Mouse (Mus musculus): ENCODE data around the gene Cops8.
A peak's percentile ranks its signal among the peaks of the same experiment; 100 is the strongest.

Gene Cops8

DNA sequence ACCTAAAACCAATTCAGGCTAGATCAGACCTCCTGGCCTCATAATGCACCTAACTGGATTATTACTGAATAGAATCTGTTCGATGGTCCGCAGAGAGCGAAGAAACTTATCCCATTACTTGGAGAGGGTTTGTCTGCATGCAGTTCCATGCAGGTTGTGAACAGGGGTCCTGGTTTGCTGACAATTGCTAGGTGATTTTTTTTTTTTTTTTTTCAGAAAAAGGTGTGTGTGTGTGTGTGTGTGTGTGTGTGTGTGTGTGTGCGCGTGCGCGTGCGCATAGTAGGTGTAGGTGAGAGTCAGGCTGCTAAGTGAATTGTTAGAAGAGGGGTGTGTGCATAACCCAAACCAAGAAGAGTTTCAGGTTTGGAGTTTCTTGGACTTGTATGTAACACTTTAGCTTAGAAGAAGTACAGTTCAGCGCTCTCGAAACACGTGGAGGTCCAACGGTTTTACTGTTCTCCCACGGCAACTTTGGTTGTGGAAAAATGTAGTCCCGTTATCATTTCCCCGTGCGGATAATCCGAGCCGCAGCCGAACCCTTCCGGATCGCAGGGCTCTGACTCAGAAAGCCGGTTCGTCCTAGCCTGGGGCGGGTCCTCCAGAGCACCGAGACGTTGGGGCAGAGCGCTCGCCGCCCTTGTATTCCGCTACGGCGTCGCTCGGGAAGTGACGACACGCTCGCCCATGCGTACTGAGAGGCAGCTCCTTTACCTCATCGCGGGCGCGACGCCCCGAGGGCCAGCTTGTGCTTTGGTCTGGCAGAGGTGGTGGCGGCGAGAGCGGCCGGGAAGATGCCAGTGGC lies at the start of gene Cops8:
Gene Cops8 (plus strand): TSS at position 223 of the 802 bp plus-strand sequence.
- DNase-seq (ENCODE audit: low read depth, low spot score) = peak; percentile 99

DNA sequence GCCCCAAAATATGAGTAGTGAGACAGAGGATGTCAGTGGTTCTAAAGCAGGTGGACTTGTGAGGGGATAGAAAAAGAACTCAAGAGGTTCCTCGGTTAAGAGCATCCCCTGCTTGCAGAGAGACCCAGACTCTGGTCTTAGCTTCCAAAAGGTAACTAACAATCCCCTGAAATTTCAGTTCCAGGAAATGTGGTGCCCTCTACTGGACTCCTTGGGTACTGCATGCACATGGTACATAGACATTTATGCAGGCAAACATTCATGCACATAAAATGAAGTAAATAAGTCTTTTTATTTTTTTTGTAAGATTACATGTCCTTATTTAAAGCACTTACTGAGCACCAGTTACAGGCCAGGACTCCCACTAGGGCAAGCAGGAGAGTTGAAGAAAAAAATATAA lies 45.6 kb upstream of the Cops8 start:
- no peak for DNase-seq (ENCODE audit: low read depth, low spot score)

DNA sequence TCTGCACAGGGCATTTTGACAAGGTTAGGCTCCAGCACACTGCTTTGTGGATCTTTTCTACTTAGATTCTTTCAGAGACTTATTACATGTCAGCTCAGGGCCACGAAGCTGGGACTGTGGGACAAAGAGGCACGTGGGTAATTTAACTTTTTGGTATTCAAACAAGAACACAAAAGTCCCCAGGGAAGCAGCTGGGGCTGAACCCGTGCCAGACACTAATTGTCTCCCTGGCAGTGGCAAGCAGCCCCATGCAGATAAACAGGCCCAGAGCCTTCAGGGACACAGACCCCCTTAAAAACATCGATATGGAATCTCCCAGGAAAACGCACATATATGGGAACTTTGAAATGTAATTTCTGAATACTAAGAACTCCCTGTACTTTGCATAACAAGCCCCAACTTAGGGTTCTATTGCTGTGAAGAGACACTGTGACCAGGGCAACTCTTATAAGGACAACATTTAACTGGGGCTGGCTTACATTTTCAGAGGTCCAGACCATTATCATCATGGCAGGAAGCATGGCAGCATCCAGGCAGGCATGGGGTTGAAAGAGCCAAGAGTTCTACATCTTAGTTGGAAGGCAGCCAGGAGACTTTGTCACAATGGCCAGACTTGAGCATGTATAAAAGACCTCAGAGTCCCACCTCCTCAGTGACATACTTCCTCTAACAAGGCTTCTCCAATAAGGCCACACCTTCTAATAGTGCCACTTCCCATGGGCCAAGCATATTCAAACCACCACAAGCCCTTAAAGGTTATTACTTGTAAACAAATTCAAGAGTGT lies 41.6 kb upstream of the Cops8 start:
- no peak for DNase-seq (ENCODE audit: low read depth, low spot score)

DNA sequence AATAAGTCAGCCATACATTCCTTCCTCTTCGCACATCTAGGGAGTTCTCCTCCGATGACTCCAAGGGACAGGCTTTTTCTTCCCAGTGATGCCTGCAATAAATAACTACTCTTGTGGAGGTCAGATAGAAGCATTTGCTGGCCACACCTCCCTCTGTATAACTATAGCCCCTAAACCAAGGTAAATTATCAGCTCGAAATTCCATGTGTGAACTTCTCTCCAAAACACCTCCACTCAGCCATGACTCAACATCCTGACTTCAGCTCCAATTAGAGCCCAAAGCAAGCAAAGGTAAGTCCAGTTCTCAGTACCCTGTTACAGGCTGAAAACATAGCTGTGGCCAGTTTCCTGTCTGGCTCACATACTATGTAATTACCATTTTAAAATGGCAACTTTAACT lies 38.8 kb upstream of the Cops8 start:
- DNase-seq (ENCODE audit: low read depth, low spot score) = no peak

DNA sequence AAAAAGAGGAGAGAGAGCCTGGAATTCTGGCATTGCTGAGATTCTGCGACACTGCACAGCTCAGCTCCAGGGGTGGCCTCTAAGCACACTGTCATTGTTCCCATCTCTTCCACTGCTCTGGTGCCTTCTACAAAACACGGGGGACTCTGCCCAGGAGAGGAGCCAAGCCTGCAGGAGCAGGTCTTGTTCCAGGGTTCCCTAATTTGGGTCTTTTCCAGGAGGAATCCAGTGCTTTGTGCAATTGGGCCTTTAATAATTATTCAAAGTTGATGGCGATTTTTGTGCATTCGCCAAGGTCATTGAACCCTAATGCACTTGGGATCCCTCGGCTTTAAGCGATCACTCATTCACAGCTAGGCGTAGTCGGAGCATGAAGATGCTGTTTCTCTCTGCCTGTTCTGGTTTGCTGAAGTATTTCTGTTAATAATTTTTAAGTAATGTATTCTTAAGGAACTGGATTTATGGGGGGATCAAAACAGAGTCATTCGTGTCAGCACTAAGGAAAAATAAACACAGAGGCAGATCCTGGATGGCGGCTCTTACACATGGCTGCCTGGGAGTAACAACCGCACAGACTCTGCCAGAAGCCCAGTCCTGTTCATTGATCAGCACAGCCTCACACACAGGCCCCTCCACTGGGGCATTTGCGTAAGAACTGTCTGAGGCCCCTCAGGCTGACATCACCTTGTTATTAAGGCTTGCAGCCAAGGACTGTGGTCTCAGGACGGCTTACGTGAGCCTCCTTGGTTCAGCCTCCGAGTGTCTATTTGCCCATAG lies 35.9 kb upstream of the Cops8 start:
- DNase-seq (ENCODE audit: low read depth, low spot score) = no peak

DNA sequence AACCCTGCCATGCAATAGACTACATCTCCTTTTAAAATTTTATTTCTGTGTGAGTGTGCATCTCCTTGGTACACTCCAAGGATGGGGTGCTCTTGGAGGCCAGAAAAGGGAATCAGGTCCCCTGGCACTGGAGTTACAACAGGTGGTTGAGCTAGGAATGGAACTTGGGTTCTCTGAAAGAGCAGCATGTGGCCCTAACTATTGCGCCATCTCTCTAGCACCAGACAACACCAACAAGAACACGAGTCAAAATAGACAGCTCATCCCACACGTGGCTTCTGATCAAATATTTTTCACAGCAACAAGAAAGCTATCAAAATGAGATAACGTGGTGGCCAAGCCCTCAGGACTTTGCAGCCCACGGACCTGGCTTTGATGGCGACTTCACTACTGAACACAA lies 28.9 kb upstream of the Cops8 start:
- no peak for DNase-seq (ENCODE audit: low read depth, low spot score)

DNA sequence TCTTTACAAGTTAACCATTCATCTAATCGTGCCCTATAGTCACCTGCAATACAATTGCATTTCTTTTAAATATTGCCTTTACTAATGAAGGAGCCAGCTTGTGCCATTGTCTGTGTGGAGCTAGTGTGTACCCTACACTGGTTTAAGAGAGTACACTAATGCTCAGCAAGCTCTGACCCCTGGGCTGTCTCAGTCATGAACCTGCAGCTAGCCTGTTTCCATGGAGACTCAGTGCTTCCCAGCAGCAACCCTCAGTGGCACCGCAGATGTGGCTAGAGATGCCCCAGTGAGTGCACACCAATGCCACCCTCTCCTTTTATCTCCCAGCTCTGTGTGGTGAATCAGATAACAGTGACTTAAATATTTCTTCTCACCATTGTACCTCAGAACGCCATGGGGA lies 27.9 kb upstream of the Cops8 start:
- DNase-seq (ENCODE audit: low read depth, low spot score) = no peak

DNA sequence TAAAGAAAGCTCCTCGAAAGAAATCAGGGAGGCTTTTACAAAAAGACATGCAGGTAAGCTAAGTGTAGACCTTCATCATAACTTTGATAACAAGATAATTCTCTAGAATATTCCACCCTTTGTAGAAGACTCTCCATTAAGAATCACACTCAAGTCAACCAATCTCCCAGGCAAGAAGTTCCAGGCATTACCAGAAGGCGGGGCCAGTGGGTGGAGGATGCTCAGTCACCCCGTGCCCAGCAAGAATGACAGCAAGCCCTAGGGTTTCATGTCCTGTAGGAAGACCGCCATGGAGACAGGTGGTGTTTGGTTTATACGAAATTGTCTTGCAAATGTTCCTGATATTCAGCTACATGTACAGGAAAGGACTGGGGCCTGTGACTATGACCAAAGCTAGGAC lies 25.4 kb upstream of the Cops8 start:
- no peak for DNase-seq (ENCODE audit: low read depth, low spot score)

DNA sequence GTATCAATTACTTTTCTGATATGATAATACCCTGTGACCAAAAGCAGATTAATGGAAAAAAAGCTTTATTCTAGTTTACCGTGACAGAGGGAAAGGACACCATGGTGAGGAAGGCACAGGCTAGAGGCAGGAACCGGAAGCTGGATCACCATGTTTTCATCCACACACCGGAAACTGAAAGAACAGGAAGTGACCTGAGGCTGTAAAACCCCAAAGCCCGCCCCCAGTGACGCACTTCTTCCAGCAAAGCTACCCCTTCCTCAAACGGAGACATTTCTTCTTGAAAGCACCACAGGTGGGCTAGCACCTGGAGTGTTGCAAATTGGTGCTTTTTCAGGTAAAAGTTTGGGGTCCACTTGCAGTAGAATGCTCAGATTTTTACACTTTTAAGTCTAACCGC lies 20.1 kb upstream of the Cops8 start:
- no peak for DNase-seq (ENCODE audit: low read depth, low spot score)

DNA sequence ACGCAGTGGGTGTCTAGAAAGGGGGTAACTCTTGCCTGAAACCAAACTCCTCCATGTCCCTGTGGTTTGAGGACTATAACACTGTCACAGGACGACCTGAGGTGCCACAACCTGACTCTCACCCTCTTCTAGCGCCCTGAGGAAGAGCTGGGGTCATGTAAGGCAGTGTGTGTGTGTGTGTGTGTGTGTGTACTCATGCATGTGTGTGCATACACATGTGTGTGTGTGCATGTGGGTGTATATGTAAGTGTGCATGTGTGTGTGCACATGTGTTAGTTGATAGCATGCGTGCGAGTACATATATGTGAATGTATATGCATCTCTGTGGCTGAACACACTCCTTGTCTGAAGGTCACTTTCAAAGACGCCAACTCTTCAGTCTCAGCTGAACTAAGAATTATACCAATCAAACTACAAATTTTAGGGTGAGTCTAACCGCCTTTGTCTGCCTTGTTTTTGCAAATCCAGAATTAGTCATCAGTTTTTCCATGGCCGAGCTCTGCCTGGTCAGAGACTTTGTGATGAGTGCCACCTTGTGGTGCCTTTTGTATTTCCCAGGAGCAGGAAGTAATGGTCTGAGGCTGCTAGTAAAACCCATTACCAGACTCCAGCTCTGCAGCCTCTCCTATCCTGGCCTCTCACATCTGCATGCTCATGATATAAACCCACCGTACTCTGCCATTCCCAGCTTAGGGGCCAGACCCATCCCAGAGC lies 14.6 kb upstream of the Cops8 start:
- peak; percentile 42 for DNase-seq (ENCODE audit: low read depth, low spot score)

DNA sequence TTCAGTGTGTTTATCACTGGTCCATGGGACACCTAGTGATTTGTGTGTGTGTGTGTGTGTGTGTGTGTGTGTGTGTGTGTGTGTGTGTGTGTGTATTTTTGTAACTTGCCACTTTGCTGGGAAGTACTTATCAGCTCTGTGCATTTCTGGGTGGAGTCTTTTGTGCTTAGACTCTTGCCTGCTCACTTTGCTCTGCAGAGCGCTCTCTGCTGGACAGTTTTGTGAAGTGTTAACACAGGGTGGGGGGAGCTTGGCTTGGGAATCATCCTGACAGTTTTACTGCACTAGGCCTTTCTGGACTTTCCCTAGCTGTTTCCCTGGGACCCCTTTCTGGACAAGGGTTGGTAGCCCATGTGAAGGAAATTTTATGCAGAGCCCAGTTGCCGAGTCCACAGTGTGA lies 12.0 kb upstream of the Cops8 start:
- DNase-seq (ENCODE audit: low read depth, low spot score) = peak; percentile 31

DNA sequence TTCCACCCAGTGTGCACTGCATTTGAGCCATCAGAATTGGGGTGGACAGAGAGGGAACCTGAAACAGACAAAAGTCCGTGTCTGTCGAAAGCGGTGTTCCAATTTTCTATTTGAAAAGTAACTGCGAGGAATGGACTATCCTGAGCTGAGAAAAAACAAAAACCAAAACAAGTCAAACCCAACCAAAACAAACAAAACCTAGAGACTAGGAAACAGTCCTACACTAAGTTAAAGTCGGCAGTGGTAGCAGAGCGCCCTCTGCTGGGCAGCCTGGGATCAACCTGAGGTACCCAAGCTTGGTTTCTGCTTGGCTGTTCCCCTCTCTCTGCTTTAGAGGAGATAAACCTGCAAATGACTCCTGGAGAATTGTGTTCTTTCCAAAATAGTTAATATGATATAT lies 10.0 kb upstream of the Cops8 start:
- peak; percentile 77 for DNase-seq (ENCODE audit: low read depth, low spot score)

DNA sequence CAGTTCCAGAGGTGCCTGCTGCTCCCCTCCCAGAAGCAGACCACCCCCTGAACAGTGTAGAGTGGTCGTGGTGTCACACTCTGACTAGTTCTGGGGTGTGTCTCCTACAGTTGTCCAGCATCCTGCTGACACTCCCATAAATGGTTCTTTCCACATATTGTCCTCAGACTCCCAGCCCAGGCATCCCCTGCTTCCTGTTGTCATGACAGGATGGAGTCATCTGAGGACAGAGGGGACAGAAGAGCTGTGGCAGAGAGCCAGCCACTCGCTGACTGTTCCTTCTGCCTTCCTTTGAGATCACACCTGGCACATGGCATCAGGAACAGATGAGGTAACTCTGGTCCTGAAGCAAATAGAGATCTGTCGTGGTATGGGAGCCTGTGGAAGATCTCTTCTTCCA lies 3.6 kb upstream of the Cops8 start:
- no peak for DNase-seq (ENCODE audit: low read depth, low spot score)

DNA sequence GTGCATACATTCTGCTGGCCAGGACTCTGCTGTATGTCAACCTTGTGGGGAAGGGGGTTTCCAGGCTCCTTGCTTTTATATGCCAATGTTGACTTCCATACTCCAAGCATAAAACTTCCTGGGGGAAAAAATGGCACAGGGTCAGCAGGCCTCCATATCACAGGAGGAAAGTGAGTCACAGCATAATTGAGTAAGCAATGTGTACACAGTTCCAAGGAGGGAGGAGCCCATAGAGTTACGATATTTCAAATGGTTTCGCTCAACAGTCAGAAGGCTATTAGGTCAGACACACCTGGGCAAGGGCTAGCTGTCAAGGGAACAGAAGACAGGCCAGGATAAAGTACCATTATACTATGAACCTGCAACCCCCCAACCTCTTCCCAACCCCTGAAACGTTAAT lies 1.7 kb upstream of the Cops8 start:
- DNase-seq (ENCODE audit: low read depth, low spot score) = no peak

DNA sequence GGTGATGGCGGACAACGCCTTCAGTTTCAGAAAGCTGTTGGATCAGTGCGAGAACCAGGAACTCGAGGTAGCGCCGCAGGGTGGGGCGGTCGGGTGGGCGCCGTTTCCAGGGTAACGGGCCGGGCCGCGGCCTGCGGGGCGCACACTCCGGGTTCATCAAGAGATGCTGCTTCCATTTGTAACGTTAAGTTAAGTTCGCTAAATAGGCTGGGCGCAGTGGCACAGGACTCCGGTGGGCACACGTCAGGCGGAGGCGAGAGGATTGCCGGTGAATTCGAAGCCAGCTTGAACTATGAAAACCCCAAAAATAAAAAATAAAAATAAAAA lies 743 bp downstream of the Cops8 start:
- DNase-seq (ENCODE audit: low read depth, low spot score) = no peak

DNA sequence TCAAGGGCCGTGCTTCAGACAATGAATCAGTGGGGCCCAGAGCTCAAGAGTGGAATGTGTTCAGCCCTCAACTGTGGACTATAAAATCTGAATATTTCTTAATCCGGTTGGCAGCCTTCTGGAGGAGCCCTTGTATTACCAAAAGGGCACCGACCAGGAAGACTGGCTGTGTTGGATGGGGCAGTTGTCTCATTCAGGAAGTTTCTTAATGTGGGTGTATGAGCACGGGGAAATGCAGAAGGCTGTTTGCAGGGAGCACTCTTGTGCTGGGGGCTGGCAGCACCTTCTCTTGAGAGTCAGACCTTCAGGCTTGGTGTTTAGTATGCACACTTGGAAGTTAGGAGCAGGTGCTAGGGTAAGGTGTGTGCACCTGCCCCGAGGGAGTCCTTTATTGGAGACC lies 6.6 kb downstream of the Cops8 start:
- DNase-seq (ENCODE audit: low read depth, low spot score) = no peak

DNA sequence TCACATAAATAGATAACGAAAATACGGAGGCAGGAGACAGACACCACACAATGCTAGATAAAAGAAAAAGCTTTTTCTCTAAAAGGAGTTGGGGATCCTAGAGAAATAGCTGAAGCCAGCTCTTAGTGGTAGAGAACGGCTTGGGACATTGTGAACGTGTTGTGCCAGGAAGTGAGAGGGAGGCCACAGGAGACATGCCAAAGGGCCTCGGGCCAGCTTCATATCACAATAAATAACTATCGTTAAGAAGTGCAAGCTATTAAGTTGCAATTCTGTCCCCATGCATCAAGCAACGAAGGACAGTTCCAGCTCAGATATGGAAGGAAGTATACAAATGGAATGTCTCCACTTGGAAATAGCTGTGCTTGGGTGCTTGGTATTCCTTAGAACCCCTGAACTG lies 14.5 kb downstream of the Cops8 start:
- DNase-seq (ENCODE audit: low read depth, low spot score) = no peak

DNA sequence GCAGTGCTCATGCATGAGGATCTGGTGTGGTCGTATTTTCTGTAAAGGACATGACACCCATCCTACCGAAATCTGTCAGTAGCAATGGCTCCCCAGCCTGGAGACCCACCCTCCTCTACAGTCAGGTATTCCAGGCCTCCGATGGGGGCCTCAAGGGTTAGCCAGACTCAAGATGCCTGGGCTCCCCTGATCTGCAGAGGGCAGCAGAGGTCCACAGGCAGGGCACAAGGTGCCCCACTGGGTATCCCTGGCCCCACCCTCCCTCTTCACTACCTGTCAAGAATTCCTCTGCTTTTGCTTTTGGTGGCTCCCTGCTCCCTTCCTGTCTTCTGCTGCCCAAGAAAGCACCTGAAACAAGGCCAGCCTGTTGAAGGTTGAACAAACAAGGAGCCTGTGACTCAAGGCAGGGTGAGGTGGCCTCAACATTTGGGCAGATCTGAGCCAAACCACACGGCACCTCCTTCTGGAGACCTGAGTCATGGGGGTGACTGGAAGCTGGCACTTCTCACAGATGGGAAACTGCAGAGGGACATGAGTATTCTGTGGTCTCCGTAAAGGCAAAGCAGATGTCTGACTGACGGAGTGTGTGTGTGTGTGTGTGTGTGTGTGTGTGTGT lies 30.7 kb downstream of the Cops8 start:
- no peak for DNase-seq (ENCODE audit: low read depth, low spot score)

DNA sequence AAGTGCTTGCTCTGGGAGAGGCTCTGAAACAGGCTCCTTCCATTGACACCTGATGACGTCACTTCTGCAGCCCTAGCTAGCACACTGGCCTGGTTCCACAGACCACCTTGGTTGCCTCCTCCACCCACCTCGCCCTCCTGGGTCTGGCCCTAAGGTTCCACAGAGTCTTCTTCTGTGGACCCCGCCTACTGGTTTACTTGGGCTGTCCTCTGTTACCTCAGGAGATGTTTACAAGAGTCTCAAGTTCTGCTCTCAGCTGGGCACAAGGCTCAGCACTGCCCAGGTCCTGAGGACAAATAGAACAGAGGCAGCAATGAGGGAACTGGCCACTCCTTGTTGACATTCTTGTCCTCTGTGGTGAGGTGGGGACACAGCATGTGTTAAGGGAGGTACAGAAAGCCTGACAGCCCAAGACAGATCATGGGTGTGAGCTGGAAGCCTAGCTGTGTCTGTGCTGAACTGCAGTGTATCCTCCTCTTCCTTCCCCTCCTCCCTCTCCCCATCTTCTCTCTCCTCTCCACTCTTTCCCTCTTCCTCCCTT lies 31.5 kb downstream of the Cops8 start:
- DNase-seq (ENCODE audit: low read depth, low spot score) = no peak

DNA sequence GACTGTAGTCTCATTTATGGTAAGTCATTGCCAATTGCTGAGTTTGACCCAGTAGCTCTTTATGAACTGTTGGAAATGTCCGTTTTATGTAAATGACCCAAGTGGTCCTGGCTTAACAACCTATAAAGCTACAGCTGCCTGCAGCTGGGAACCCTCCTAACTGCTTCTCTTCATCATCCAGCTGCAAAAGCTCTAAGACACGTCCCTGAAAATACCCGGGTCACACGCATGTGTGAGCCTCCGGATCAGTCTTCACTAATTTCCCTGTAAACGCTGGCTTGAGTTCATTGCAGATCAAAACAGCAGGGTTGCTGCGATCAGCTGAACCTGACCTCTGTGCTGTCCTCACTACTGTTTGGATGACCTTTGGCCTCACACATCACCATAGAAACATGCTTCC lies 35.6 kb downstream of the Cops8 start:
- DNase-seq (ENCODE audit: low read depth, low spot score) = no peak

DNA sequence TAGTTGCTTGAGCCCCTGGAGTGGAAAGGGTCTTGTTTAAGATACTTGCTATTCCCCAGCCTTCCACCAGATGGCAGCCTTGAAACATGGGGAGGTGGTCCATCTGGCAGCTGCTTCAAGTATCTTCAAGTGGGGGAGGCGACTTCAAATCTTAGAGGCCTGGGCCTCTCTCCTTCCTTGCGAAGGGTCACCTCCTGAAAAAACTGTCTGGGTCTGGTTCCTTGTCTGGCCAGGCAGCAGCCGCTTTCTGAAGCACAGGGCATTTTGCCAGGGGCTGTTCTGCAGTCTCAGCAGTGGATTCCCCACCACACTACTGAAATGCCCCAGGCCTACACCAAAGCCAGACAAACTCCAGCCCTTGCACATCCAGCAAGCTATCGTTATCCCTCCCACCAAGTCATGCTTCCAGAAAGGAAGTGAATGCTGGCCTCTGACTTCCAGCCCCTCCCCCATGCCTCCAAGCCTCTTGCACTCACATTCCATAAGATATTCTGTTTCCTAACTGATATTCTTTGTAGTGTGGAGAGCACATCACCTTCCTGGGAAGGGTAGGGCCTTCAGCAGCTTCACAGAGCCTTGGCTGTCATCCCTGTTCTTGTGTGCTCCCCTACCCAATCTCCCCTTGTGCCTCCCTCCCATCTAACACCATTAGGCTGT lies 48.1 kb downstream of the Cops8 start:
- DNase-seq (ENCODE audit: low read depth, low spot score) = peak; percentile 72
